Mouse (Mus musculus): ENCODE results near the gene Fgfrl1. TPM values are rescaled to one million over a fixed set of nuclear protein-coding genes. Genes with fewer than 3 reads are reported as not detected.
"Not testable (repeated sequence)": the region's sequence is repeated elsewhere in the genome, so short reads cannot be mapped to it uniquely, and the experiment has no call there.

Fgfrl1 gene
- polyA plus RNA-seq, 1 experiment from 2014 or later = 14.4 TPM

GRCm38 (mm10) chr5:108726557-108727248 is 34.5 kb downstream of the Fgfrl1 start:
- H3K27me3 ChIP-seq = no peaks in the 10 kb centered on the region
- H3K27ac ChIP-seq = no peak overlapping the region
- no peak overlapping the region for H3K9ac ChIP-seq
- no peak overlapping the region for H3K4me2 ChIP-seq
- H3K36me3 ChIP-seq = no peaks in the 10 kb centered on the region
- no peak overlapping the region for H3K4me3 ChIP-seq
- H3K4me1 ChIP-seq = no peaks in the 10 kb centered on the region
- H3K9me3 ChIP-seq = no peaks in the 10 kb centered on the region
- ATAC-seq (ENCODE audit: insufficient number of reproducible peaks, insufficient read depth, low FRiP score, low TSS enrichment, low read depth) = peak; percentile 65; the same call in 1 of the 2 replicates
- 20% methylated on average over 5 of the region's 5 CpGs for WGBS

GRCm38 (mm10) chr5:108727425-108727824 is 35.2 kb downstream of the Fgfrl1 start:
- Histone ChIP-seq H3K27me3 (no peaks in the 10 kb centered on the region), H3K9me3 (no peaks in the 10 kb centered on the region), H3K4me1 (no peaks in the 10 kb centered on the region), H3K36me3 (no peaks in the 10 kb centered on the region), H3K4me2 (no peak overlapping the region), H3K4me3 (no peak overlapping the region), H3K27ac (no peak overlapping the region), H3K9ac (no peak overlapping the region)
- WGBS = 95% methylated on average over 1 of the region's 1 CpGs
- ATAC-seq (ENCODE audit: insufficient number of reproducible peaks, insufficient read depth, low FRiP score, low TSS enrichment, low read depth) = no peak

- Histone ChIP-seq H3K4me2 (no peak overlapping the region), H3K36me3 (no peaks in the 10 kb centered on the region), H3K9me3 (no peaks in the 10 kb centered on the region), H3K27ac (no peak overlapping the region), H3K9ac (no peak overlapping the region), H3K27me3 (no peaks in the 10 kb centered on the region), H3K4me3 (no peak overlapping the region), H3K4me1 (no peaks in the 10 kb centered on the region)
- 82% methylated on average over 2 of the region's 2 CpGs for WGBS
- no peak for ATAC-seq (ENCODE audit: insufficient number of reproducible peaks, insufficient read depth, low FRiP score, low TSS enrichment, low read depth)
These were observed 49.7 kb downstream of the Fgfrl1 start for GRCm38 (mm10) chr5:108741844-108742243.

GRCm38 (mm10) chr5:108742596-108742995 is 50.4 kb downstream of the Fgfrl1 start:
- ATAC-seq (ENCODE audit: insufficient number of reproducible peaks, insufficient read depth, low FRiP score, low TSS enrichment, low read depth) = no peak
- Histone ChIP-seq H3K4me3 (no peak overlapping the region), H3K9ac (no peak overlapping the region), H3K4me1 (no peaks in the 10 kb centered on the region), H3K36me3 (no peaks in the 10 kb centered on the region), H3K27me3 (no peaks in the 10 kb centered on the region), H3K9me3 (no peaks in the 10 kb centered on the region), H3K27ac (no peak overlapping the region), H3K4me2 (no peak overlapping the region)
- 68% methylated on average over 2 of the region's 2 CpGs for WGBS

- Histone ChIP-seq H3K4me3 (no peak overlapping the region), H3K27ac (no peak overlapping the region), H3K4me2 (no peak overlapping the region), H3K36me3 (no peaks in the 10 kb centered on the region), H3K9me3 (no peaks in the 10 kb centered on the region), H3K4me1 (no peaks in the 10 kb centered on the region), H3K9ac (no peak overlapping the region), H3K27me3 (no peaks in the 10 kb centered on the region)
- 68% methylated on average over 2 of the region's 2 CpGs for WGBS
- ATAC-seq (ENCODE audit: insufficient number of reproducible peaks, insufficient read depth, low FRiP score, low TSS enrichment, low read depth) = no peak
These were observed 51.7 kb downstream of the Fgfrl1 start for GRCm38 (mm10) chr5:108743856-108744255.

GRCm38 (mm10) chr5:108744629-108745028 is 52.4 kb downstream of the Fgfrl1 start:
- no peaks in the 10 kb centered on the region for H3K36me3 ChIP-seq
- no peak for ATAC-seq (ENCODE audit: insufficient number of reproducible peaks, insufficient read depth, low FRiP score, low TSS enrichment, low read depth)
- no peaks in the 10 kb centered on the region for H3K4me1 ChIP-seq
- no peak overlapping the region for H3K4me2 ChIP-seq
- H3K9ac ChIP-seq = no peak overlapping the region
- 78% methylated on average over 3 of the region's 3 CpGs for WGBS
- no peak overlapping the region for H3K4me3 ChIP-seq
- no peaks in the 10 kb centered on the region for H3K9me3 ChIP-seq
- H3K27ac ChIP-seq = no peak overlapping the region
- no peaks in the 10 kb centered on the region for H3K27me3 ChIP-seq

- Histone ChIP-seq H3K27ac (no peak overlapping the region), H3K4me1 (no peaks in the 10 kb centered on the region), H3K4me2 (no peak overlapping the region), H3K9me3 (no peaks in the 10 kb centered on the region), H3K27me3 (no peaks in the 10 kb centered on the region), H3K9ac (no peak overlapping the region), H3K36me3 (no peaks in the 10 kb centered on the region), H3K4me3 (no peak overlapping the region)
- 74% methylated on average over 5 of the region's 5 CpGs for WGBS
- no peak for ATAC-seq (ENCODE audit: insufficient number of reproducible peaks, insufficient read depth, low FRiP score, low TSS enrichment, low read depth)
These were observed 58.4 kb downstream of the Fgfrl1 start for GRCm38 (mm10) chr5:108750328-108751210.

- 70% methylated on average over 4 of the region's 4 CpGs for WGBS
- ATAC-seq (ENCODE audit: insufficient number of reproducible peaks, insufficient read depth, low FRiP score, low TSS enrichment, low read depth) = not testable (repeated sequence)
These were observed 59.1 kb downstream of the Fgfrl1 start for GRCm38 (mm10) chr5:108751258-108751657.

More at GRCm38 (mm10) chr5:108751258-108751657, 59.1 kb downstream of the Fgfrl1 start:
- H3K9ac ChIP-seq, H3K4me2 ChIP-seq, H3K27ac ChIP-seq, H3K9me3 ChIP-seq, H3K4me1 ChIP-seq, H3K36me3 ChIP-seq, H3K27me3 ChIP-seq, H3K4me3 ChIP-seq: not testable (repeated sequence)

Other genes starting within 250 kb of the Fgfrl1 start
- 0.13 and 0.74 TPM in 2 replicates for gene Mfsd7a, start 243.5 kb upstream of the Fgfrl1 start, polyA plus RNA-seq (2015; fragmentation: Nextera tagmentation; extraction: Ambion mirVana)
- gene Pcgf3, start 231.2 kb upstream of the Fgfrl1 start, polyA plus RNA-seq (2015; fragmentation: Nextera tagmentation; extraction: Ambion mirVana) = 22.8 and 30.4 TPM in 2 replicates
- gene Cplx1, start 142.4 kb upstream of the Fgfrl1 start, polyA plus RNA-seq (2015; fragmentation: Nextera tagmentation; extraction: Ambion mirVana) = 0.66 and 1.0 TPM in 2 replicates
- gene Gak, start 62.6 kb upstream of the Fgfrl1 start, polyA plus RNA-seq (2015; fragmentation: Nextera tagmentation; extraction: Ambion mirVana) = 46.7 and 49.2 TPM in 2 replicates
- gene Tmem175, start 62.6 kb upstream of the Fgfrl1 start, polyA plus RNA-seq (2015; fragmentation: Nextera tagmentation; extraction: Ambion mirVana) = 23.7 and 25.8 TPM in 2 replicates
- gene Idua, start 32.1 kb upstream of the Fgfrl1 start, polyA plus RNA-seq (2015; fragmentation: Nextera tagmentation; extraction: Ambion mirVana) = 14.6 and 15.3 TPM in 2 replicates
- 14.3 and 18.8 TPM in 2 replicates for gene Dgkq, start 22.7 kb upstream of the Fgfrl1 start, polyA plus RNA-seq (2015; fragmentation: Nextera tagmentation; extraction: Ambion mirVana)
- 1.1 and 1.3 TPM in 2 replicates for gene Slc26a1, start 16.8 kb upstream of the Fgfrl1 start, polyA plus RNA-seq (2015; fragmentation: Nextera tagmentation; extraction: Ambion mirVana)
- gene Rnf212, start 82.6 kb downstream of the Fgfrl1 start, polyA plus RNA-seq (2015; fragmentation: Nextera tagmentation; extraction: Ambion mirVana) = not detected in 2 replicates
- gene Tmed11, start 103.0 kb downstream of the Fgfrl1 start, polyA plus RNA-seq (2015; fragmentation: Nextera tagmentation; extraction: Ambion mirVana) = not detected in 2 replicates
- not detected in 2 replicates for gene Vmn2r8, start 116.5 kb downstream of the Fgfrl1 start, polyA plus RNA-seq (2015; fragmentation: Nextera tagmentation; extraction: Ambion mirVana)
- not detected in 2 replicates for gene Vmn2r9, start 160.2 kb downstream of the Fgfrl1 start, polyA plus RNA-seq (2015; fragmentation: Nextera tagmentation; extraction: Ambion mirVana)

All from embryonic facial prominence, embryonic 13.5 days (tissue).